Mouse (Mus musculus): ENCODE results near the gene Als2.

DNA sequence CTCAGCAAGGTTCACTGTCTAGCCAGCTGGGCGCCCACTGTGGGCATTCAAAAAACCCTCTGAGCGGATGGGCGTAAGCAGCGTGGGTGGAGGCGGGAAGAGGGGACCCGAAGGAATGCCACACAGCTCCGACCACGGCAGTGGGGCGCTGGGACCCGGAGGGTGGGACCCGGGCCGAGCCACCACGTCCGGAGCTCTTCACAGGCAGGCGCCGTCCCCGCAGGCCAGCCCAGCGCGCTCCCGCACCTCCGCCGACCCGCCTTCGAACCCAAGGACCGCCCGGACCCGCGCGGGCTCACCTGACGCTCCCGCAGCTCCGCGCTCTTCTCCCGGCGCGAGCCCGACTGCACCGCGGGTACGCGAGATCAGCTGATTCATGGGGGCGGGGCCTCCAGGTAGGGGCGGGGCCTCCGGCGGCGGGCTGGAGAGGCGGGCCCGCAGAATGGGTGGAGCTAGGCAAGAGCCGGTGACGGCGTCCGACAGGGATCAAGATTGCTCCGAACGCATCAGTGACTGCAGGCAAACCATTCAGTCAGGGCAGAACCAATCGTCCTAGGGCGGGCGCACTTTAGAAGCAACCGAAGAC lies at the start of gene Als2:
- TF ChIP-seq CTCF (IDR thresholded peaks at IDR 0.05; ENCODE audit: extremely low read depth, insufficient read depth, low read length) = no peak
- peak; percentile 73 for TF ChIP-seq POLR2A (IDR thresholded peaks at IDR 0.05; ENCODE audit: extremely low read depth, insufficient read depth, low read length)

All from cortical plate, adult 2 months (tissue).